Mouse (Mus musculus): ENCODE measurements at regions not wholly inside any gene's neighbourhood (a gene's known extent, or its start where the extent isn't known, plus 50 kb on each side); places are given as distances from the start of the nearest gene placed in this dataset.

DNA sequence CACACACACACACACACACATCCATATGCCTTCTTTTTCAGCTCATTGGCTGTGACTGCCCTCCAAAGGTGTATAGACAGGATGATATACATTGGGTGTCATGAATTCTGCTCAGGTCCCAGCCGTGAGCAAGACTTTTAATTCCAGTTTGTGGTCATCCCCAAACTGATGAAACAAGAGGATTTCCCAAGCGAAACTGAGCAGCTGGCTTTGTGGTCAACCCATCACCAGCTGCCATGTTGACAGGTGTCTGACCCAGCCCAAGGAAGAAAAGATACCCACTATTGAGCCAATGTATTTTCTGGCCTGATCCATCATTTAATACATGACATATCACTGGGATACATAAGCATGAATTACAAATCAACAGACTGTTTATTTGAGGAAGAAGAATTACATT, 228.8 kb upstream of the Thbs1 start:
- Histone ChIP-seq H3K4me2 (no peak overlapping the region), H3K4me3 (replicated peaks) (no peak overlapping the region), H3K4me1 (replicated peaks) (no peaks in the 10 kb centered on the region), H3K9ac (no peak overlapping the region), H3K36me3 (replicated peaks) (no peaks in the 10 kb centered on the region), H3K27ac (replicated peaks) (no peak overlapping the region), H3K27me3 (no peaks in the 10 kb centered on the region), H3K9me3 (replicated peaks) (no peaks in the 10 kb centered on the region)
- ATAC-seq (ENCODE audit: insufficient read depth): no peak
- WGBS (ENCODE audit: insufficient replicate concordance): 39% methylated on average over 2 of the region's 2 CpGs

DNA sequence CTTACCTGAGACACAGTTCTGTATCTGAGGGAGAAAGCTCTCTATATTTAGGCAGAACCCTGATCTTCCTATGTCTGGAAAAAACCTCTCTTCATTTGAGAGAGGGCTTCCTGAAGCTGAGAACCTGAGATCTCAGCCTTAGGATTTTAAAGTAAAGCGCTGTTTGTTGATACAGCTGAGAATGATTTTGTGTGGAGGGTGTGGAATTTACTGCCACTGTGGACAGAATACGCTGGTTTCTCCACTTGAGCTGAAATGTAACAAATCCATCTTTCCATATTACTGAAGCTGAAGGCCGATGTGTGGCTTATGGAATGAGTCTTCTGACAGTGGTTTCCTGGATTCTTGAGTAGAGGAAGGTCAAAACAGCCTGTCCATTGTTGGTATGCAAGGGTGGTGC, 225.2 kb upstream of the Thbs1 start:
- 64% methylated on average over 3 of the region's 3 CpGs for WGBS (ENCODE audit: insufficient replicate concordance)
- Histone ChIP-seq H3K4me3 (replicated peaks) (no peak overlapping the region), H3K27ac (replicated peaks) (no peak overlapping the region), H3K4me1 (replicated peaks) (no peaks in the 10 kb centered on the region), H3K4me2 (no peak overlapping the region), H3K27me3 (no peaks in the 10 kb centered on the region), H3K9ac (no peak overlapping the region), H3K36me3 (replicated peaks) (no peaks in the 10 kb centered on the region), H3K9me3 (replicated peaks) (no peaks in the 10 kb centered on the region)
- ATAC-seq (ENCODE audit: insufficient read depth): no peak

DNA sequence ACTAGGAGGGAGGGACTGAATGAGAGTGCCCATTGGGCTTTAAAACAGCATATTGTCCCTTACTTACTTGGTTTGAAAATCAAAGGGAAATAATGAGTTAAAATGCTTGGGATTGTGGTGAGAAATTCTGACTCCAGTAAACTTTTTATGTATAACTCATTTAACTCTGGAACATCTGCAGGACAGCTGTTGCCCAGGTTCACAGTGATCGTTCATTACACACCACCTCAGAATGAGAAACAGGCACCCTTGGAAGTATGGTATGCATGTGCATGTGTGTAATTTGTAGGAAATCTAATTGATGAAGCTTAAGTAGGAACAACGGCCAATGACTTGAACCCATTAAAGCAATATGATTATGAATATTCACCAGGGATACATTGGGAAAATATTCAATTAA, 210.4 kb upstream of the Thbs1 start:
- Histone ChIP-seq H3K4me2 (no peak overlapping the region), H3K4me1 (replicated peaks) (no peaks in the 10 kb centered on the region), H3K36me3 (replicated peaks) (no peaks in the 10 kb centered on the region), H3K27ac (replicated peaks) (no peak overlapping the region), H3K4me3 (replicated peaks) (no peak overlapping the region), H3K27me3 (no peaks in the 10 kb centered on the region), H3K9ac (no peak overlapping the region), H3K9me3 (replicated peaks) (no peaks in the 10 kb centered on the region)
- no peak for ATAC-seq (ENCODE audit: insufficient read depth)
- WGBS (ENCODE audit: insufficient replicate concordance): 77% methylated on average over 2 of the region's 2 CpGs

GRCm38 (mm10) chr2:117902837-117903236, 208.8 kb upstream of the Thbs1 start:
- 60% methylated on average over 5 of the region's 5 CpGs for WGBS (ENCODE audit: insufficient replicate concordance)

DNA sequence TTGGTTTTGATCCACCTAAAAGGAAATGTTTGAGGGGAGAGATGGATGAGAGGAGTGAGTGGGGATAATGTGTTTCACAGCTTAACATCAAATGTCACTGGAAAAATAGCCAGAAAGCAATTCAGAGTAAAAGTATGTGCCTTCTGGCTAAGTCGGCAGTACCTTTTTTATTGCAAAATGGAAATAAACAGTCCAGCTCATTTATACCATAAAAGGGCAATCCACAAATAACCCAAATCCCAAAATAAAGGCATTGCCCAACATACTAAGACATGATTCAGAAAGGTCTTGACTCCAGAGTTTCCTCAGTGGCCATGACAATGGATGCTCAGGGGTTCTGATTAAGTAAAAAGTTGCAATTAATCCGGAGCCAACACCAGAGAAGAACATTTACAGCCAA, 208.0 kb upstream of the Thbs1 start:
- Histone ChIP-seq H3K4me2 (no peak overlapping the region), H3K36me3 (replicated peaks) (no peaks in the 10 kb centered on the region), H3K27me3 (no peaks in the 10 kb centered on the region), H3K9me3 (replicated peaks) (no peaks in the 10 kb centered on the region), H3K4me3 (replicated peaks) (no peak overlapping the region), H3K4me1 (replicated peaks) (no peaks in the 10 kb centered on the region), H3K9ac (no peak overlapping the region), H3K27ac (replicated peaks) (no peak overlapping the region)
- no peak for ATAC-seq (ENCODE audit: insufficient read depth)
- 55% methylated on average over 2 of the region's 2 CpGs for WGBS (ENCODE audit: insufficient replicate concordance)

More at GRCm38 (mm10) chr2:117902837-117903236, 208.8 kb upstream of the Thbs1 start:
- Histone ChIP-seq H3K4me2 (no peak overlapping the region), H3K9me3 (replicated peaks) (no peaks in the 10 kb centered on the region), H3K9ac (no peak overlapping the region), H3K4me3 (replicated peaks) (no peak overlapping the region), H3K4me1 (replicated peaks) (no peaks in the 10 kb centered on the region), H3K36me3 (replicated peaks) (no peaks in the 10 kb centered on the region), H3K27me3 (no peaks in the 10 kb centered on the region), H3K27ac (replicated peaks) (no peak overlapping the region)
- ATAC-seq (ENCODE audit: insufficient read depth): no peak

GRCm38 (mm10) chr2:117906509-117906908, 205.2 kb upstream of the Thbs1 start:
- Histone ChIP-seq H3K9ac (no peak overlapping the region), H3K36me3 (replicated peaks) (no peaks in the 10 kb centered on the region)
- ATAC-seq (ENCODE audit: insufficient read depth): no peak

GRCm38 (mm10) chr2:117910781-117911180, 200.9 kb upstream of the Thbs1 start:
- no peak overlapping the region for H3K4me3 ChIP-seq (replicated peaks)
- no peaks in the 10 kb centered on the region for H3K27me3 ChIP-seq
- H3K4me1 ChIP-seq (replicated peaks): no peaks in the 10 kb centered on the region
- WGBS (ENCODE audit: insufficient replicate concordance): 35% methylated on average over 1 of the region's 1 CpGs
- H3K27ac ChIP-seq (replicated peaks): no peak overlapping the region
- no peak overlapping the region for H3K9ac ChIP-seq
- H3K9me3 ChIP-seq (replicated peaks): no peaks in the 10 kb centered on the region
- no peaks in the 10 kb centered on the region for H3K36me3 ChIP-seq (replicated peaks)
- ATAC-seq (ENCODE audit: insufficient read depth): no peak
- no peak overlapping the region for H3K4me2 ChIP-seq

More at GRCm38 (mm10) chr2:117906509-117906908, 205.2 kb upstream of the Thbs1 start:
- Histone ChIP-seq H3K4me2 (no peak overlapping the region), H3K9me3 (replicated peaks) (no peaks in the 10 kb centered on the region), H3K27ac (replicated peaks) (no peak overlapping the region), H3K27me3 (no peaks in the 10 kb centered on the region), H3K4me3 (replicated peaks) (no peak overlapping the region), H3K4me1 (replicated peaks) (no peaks in the 10 kb centered on the region)
- WGBS (ENCODE audit: insufficient replicate concordance): 49% methylated on average over 2 of the region's 2 CpGs

- no peak overlapping the region for H3K27ac ChIP-seq (replicated peaks)
- ATAC-seq (ENCODE audit: insufficient read depth): no peak
- no peaks in the 10 kb centered on the region for H3K36me3 ChIP-seq (replicated peaks)
- H3K27me3 ChIP-seq: no peaks in the 10 kb centered on the region
- no peak overlapping the region for H3K9ac ChIP-seq
- no peak overlapping the region for H3K4me3 ChIP-seq (replicated peaks)
- no peaks in the 10 kb centered on the region for H3K9me3 ChIP-seq (replicated peaks)
- no peak overlapping the region for H3K4me2 ChIP-seq
- WGBS (ENCODE audit: insufficient replicate concordance): 45% methylated on average over 2 of the region's 2 CpGs
- no peaks in the 10 kb centered on the region for H3K4me1 ChIP-seq (replicated peaks)
These were observed 199.0 kb upstream of the Thbs1 start for GRCm38 (mm10) chr2:117912722-117913121.

DNA sequence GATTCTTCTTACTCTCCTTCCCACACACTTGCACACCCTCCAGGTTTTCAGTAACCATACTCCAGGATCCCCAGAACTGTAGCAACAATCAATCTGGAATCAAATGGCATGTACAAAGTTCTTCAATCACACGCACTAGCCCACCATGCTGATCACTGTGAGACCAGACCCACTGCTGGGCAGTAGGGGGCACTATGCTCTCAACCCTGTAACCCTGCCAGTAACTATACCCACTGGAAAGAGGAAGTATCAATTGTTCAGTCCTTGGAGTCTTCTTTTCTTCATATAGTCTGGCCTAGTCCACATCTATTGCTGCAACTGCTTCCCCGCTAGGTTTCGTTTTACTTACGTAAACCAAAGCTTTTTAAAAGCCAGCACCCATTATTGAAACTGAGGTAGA, 197.8 kb upstream of the Thbs1 start:
- Histone ChIP-seq H3K9ac (no peak overlapping the region), H3K36me3 (replicated peaks) (no peaks in the 10 kb centered on the region), H3K27me3 (no peaks in the 10 kb centered on the region), H3K27ac (replicated peaks) (no peak overlapping the region), H3K4me3 (replicated peaks) (no peak overlapping the region), H3K4me2 (no peak overlapping the region), H3K9me3 (replicated peaks) (no peaks in the 10 kb centered on the region), H3K4me1 (replicated peaks) (no peaks in the 10 kb centered on the region)
- no peak for ATAC-seq (ENCODE audit: insufficient read depth)
- 59% methylated on average over 4 of the region's 4 CpGs for WGBS (ENCODE audit: insufficient replicate concordance)

- ATAC-seq (ENCODE audit: insufficient read depth): no peak
- no peaks in the 10 kb centered on the region for H3K36me3 ChIP-seq (replicated peaks)
- no peaks in the 10 kb centered on the region for H3K4me1 ChIP-seq (replicated peaks)
- no peak overlapping the region for H3K4me2 ChIP-seq
- WGBS (ENCODE audit: insufficient replicate concordance): 57% methylated on average over 2 of the region's 2 CpGs
- H3K4me3 ChIP-seq (replicated peaks): no peak overlapping the region
- H3K27ac ChIP-seq (replicated peaks): no peak overlapping the region
- no peaks in the 10 kb centered on the region for H3K9me3 ChIP-seq (replicated peaks)
- no peak overlapping the region for H3K9ac ChIP-seq
- no peaks in the 10 kb centered on the region for H3K27me3 ChIP-seq
These were observed 195.9 kb upstream of the Thbs1 start for GRCm38 (mm10) chr2:117915821-117916220.

DNA sequence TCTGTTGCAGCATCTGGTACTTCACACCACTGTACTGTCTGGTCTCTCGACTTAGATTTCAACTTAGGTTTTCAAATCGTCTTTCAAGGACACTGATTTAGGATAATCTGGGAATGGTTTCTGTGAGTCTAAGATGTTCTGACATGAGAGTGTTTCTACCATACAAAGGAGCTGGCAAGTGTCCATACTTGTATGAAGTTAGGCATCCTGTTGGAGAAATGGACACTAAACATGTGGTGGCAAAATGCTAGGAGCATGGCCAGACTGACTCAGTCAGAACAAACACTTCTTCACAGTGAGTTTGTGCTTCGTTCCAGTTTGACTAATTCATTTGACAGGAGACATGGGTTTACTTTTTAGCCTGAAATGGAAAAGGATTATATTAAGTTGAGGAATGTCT, 194.5 kb upstream of the Thbs1 start:
- Histone ChIP-seq H3K4me3 (replicated peaks) (no peak overlapping the region), H3K4me1 (replicated peaks) (no peaks in the 10 kb centered on the region), H3K36me3 (replicated peaks) (no peaks in the 10 kb centered on the region), H3K27me3 (no peaks in the 10 kb centered on the region), H3K9me3 (replicated peaks) (no peaks in the 10 kb centered on the region), H3K9ac (no peak overlapping the region), H3K27ac (replicated peaks) (no peak overlapping the region), H3K4me2 (no peak overlapping the region)
- 54% methylated on average over 3 of the region's 3 CpGs for WGBS (ENCODE audit: insufficient replicate concordance)
- ATAC-seq (ENCODE audit: insufficient read depth): no peak

DNA sequence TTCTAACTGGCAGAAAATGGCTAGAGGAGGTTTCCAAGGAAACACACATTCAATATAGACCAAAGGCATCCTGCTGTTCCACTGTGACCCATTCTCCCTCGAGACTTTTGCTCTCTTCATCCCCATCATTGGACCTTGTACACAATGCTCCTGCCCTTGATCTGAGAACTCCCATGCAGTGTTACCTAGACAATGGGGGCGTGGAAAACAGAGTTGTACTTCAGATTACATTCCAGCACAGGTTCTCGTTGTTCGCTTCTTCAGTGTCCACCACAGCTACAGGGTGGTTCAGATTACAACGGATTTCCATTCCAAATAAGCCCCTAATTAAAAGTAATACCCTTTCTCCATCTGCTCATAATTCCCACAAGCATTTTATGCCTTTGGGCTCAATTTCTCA, 186.8 kb upstream of the Thbs1 start:
- Histone ChIP-seq H3K27me3 (no peaks in the 10 kb centered on the region), H3K9ac (no peak overlapping the region), H3K27ac (replicated peaks) (no peak overlapping the region), H3K9me3 (replicated peaks) (no peaks in the 10 kb centered on the region), H3K4me1 (replicated peaks) (no peaks in the 10 kb centered on the region), H3K4me3 (replicated peaks) (no peak overlapping the region), H3K4me2 (no peak overlapping the region), H3K36me3 (replicated peaks) (no peaks in the 10 kb centered on the region)
- no peak for ATAC-seq (ENCODE audit: insufficient read depth)
- WGBS (ENCODE audit: insufficient replicate concordance): 50% methylated on average over 5 of the region's 5 CpGs

Measured in liver, embryonic 15.5 days (tissue).